Mouse (Mus musculus) neural tube, embryonic 11.5 days (tissue): ENCODE data around the gene Taf12. TPM values are rescaled to one million over a fixed set of nuclear protein-coding genes. Genes with fewer than 3 reads are reported as not detected.

Experiments
- ATAC-seq: fragments of 200-750 bp; cut with Nextera tagmentation; 2 replicates; pipeline ENCODE4 v1.8.0; 2017; ENCODE audit warnings: moderate number of reproducible peaks, mild to moderate bottlenecking, moderate TSS enrichment, moderate library complexity; ENCODE audit not compliant: insufficient read depth, low FRiP score, low TSS enrichment
- DNase-seq: peaks from one replicate; pipeline ENCODE4 v3.0.0-alpha.2; 2015; ENCODE audit warnings: low spot score
- H3K27ac ChIP-seq: fragments of 300-500 bp; sonication (generic); 2 replicates; pipeline ENCODE4 v1.5.1; 2014; ENCODE audit warnings: low read depth, mild to moderate bottlenecking, low read length
- H3K27me3 ChIP-seq: fragments of 300-500 bp; sonication (generic); 2 replicates; pipeline ENCODE4 v1.6.1; 2014; ENCODE audit warnings: mild to moderate bottlenecking, low read length, mixed read lengths; ENCODE audit not compliant: control insufficient read depth, insufficient read depth
- H3K36me3 ChIP-seq: fragments of 300-500 bp; sonication (generic); 2 replicates; pipeline ENCODE4 v1.6.1; 2014; ENCODE audit warnings: mild to moderate bottlenecking, low read length, moderate library complexity, mixed read lengths; ENCODE audit not compliant: control insufficient read depth, insufficient read depth
- H3K4me1 ChIP-seq: fragments of 300-500 bp; sonication (generic); 2 replicates; pipeline ENCODE4 v1.6.1; 2014; ENCODE audit warnings: low read length, mixed read lengths; ENCODE audit not compliant: control insufficient read depth, insufficient read depth
- H3K4me2 ChIP-seq: fragments of 300-500 bp; sonication (generic); 2 replicates; pipeline ENCODE4 v1.6.1; 2014; ENCODE audit warnings: low read depth, mild to moderate bottlenecking, moderate library complexity
- H3K4me3 ChIP-seq: fragments of 300-500 bp; sonication (generic); 2 replicates; pipeline ENCODE4 v1.5.1; 2014; ENCODE audit warnings: low read depth, low read length
- H3K9ac ChIP-seq: fragments of 300-500 bp; sonication (generic); 2 replicates; pipeline ENCODE4 v1.6.1; 2014; ENCODE audit warnings: mild to moderate bottlenecking, low read length
- H3K9me3 ChIP-seq: fragments of 300-500 bp; sonication (generic); 2 replicates; pipeline ENCODE4 v1.6.1; 2016; ENCODE audit warnings: low read length; ENCODE audit not compliant: control insufficient read depth
- WGBS: fragments of 180-500 bp; shearing (Covaris S2); extraction: QIAGEN DNeasy Blood & Tissue Kit; methylation state at CpG from one replicate; pipeline ENCODE4 v1.1.7; 2014; 5-methylcytosine and 5-hydroxymethylcytosine counted together
- polyA plus RNA-seq: library from polyadenylated mRNA; unstranded; fragments of >200 nt; fragmentation: Nextera tagmentation; extraction: Ambion mirVana; gene quantifications from 2 replicates; pipeline ENCODE4 v1.2.1, GENCODE M21; 2014

Gene Taf12
- polyA plus RNA-seq, 1 experiment from 2014 or later: 59.7 TPM

DNA sequence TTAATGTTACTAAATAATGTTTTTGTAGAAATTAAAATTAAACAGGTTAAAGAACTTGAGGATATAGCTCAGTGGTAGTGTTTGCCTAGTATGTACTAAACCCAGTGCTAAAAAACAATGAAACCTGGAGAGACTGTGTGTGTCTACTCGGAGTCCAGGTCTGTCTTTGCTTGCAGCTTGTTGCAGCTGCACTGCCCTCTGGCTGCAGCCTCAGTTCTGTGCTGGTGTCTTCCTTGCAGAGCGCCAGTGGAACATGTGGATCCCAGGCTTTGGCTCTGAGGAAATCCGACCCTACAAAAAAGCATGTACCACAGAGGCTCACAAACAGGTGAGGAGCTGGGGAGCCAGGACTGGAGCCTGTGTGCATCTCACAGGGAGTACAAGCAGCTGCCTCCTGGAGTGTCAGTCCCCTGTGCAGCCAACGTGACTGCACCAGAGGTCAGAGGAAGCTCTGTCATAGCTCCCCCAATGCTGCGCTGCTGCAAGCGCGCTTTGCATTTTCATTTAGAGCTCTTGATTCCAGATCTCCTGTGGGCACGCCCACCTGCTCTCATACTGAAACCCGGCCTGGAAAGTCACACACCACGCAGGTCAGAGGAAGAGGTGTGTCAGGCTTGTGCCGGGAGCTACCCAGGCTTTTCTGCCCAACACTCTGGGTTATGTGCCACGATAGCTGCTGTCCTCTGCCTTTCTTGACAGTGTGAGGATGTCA, 17.6 kb downstream of the Taf12 start:
- no peaks in the 10 kb centered on the region for H3K4me1 ChIP-seq
- H3K36me3 ChIP-seq: peaks cover 7% of the 10 kb centered on the region; the same call in 1 of the 2 replicates
- no peak overlapping the region for H3K4me2 ChIP-seq
- 82% methylated on average over 12 of the region's 12 CpGs for WGBS
- DNase-seq: no peak
- no peak overlapping the region for H3K4me3 ChIP-seq
- no peaks in the 10 kb centered on the region for H3K9me3 ChIP-seq
- H3K27ac ChIP-seq: no peak overlapping the region
- no peak for ATAC-seq
- H3K27me3 ChIP-seq: no peaks in the 10 kb centered on the region
- H3K9ac ChIP-seq: no peak overlapping the region

GRCm38 (mm10) chr4:132292988-132293387, 18.8 kb downstream of the Taf12 start:
- Histone ChIP-seq H3K4me2 (no peak overlapping the region), H3K9ac (no peak overlapping the region), H3K27me3 (no peaks in the 10 kb centered on the region), H3K4me3 (no peak overlapping the region), H3K9me3 (no peaks in the 10 kb centered on the region), H3K27ac (no peak overlapping the region), H3K4me1 (no peaks in the 10 kb centered on the region), H3K36me3 (peaks cover 7% of the 10 kb centered on the region; the same call in 1 of the 2 replicates)
- WGBS: 50% methylated on average over 4 of the region's 4 CpGs
- ATAC-seq (no peak), DNase-seq (peak; percentile 35)

GRCm38 (mm10) chr4:132293682-132294240, 19.6 kb downstream of the Taf12 start:
- Histone ChIP-seq H3K27me3 (no peaks in the 10 kb centered on the region), H3K27ac (no peak overlapping the region), H3K9me3 (no peaks in the 10 kb centered on the region), H3K36me3 (peaks cover 7% of the 10 kb centered on the region; the same call in 1 of the 2 replicates), H3K4me3 (no peak overlapping the region), H3K4me1 (no peaks in the 10 kb centered on the region), H3K9ac (no peak overlapping the region), H3K4me2 (no peak overlapping the region)
- no peak for DNase-seq
- 79% methylated on average over 7 of the region's 7 CpGs for WGBS
- ATAC-seq: no peak

- ATAC-seq: no peak
- no peaks in the 10 kb centered on the region for H3K9me3 ChIP-seq
- no peak overlapping the region for H3K9ac ChIP-seq
- no peaks in the 10 kb centered on the region for H3K4me1 ChIP-seq
- H3K4me3 ChIP-seq: no peak overlapping the region
- H3K4me2 ChIP-seq: no peak overlapping the region
- DNase-seq: no peak
- H3K36me3 ChIP-seq: peaks cover 7% of the 10 kb centered on the region; the same call in 1 of the 2 replicates
- WGBS: 47% methylated on average over 8 of the region's 8 CpGs
- H3K27me3 ChIP-seq: no peaks in the 10 kb centered on the region
- H3K27ac ChIP-seq: no peak overlapping the region
Measured at GRCm38 (mm10) chr4:132295696-132296390, 21.7 kb downstream of the Taf12 start.

GRCm38 (mm10) chr4:132299849-132300248, 25.7 kb downstream of the Taf12 start:
- no peak for ATAC-seq
- no peak overlapping the region for H3K27ac ChIP-seq
- 85% methylated on average over 1 of the region's 1 CpGs for WGBS

DNA sequence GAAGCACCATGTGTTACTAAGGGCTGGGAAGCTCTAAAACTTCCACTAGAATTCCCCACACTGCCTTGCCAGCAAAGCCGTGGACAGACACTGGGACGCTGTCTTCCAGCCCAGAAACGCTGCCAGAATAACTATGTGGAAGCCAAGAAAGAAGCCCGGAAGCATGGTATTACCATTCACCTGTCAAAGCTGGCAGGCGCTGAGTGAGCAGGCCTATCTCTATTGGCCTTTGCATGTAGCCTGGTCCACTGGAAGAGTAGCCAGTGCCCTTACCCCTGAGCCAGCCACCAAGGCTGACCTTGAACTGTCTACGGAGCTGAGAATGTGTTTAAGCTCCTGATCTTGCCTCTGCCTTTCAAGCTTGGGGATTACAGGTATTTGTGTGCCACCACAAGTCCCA, 27.3 kb downstream of the Taf12 start:
- H3K4me2 ChIP-seq: no peak overlapping the region
- DNase-seq (no peak), ATAC-seq (no peak)
- no peak overlapping the region for H3K27ac ChIP-seq
- no peak overlapping the region for H3K4me3 ChIP-seq
- H3K9ac ChIP-seq: no peak overlapping the region
- no peaks in the 10 kb centered on the region for H3K36me3 ChIP-seq
- no peaks in the 10 kb centered on the region for H3K4me1 ChIP-seq
- no peaks in the 10 kb centered on the region for H3K27me3 ChIP-seq
- WGBS: 89% methylated on average over 6 of the region's 6 CpGs
- no peaks in the 10 kb centered on the region for H3K9me3 ChIP-seq

More at GRCm38 (mm10) chr4:132299849-132300248, 25.7 kb downstream of the Taf12 start:
- H3K9ac ChIP-seq: no peak overlapping the region
- H3K27me3 ChIP-seq: no peaks in the 10 kb centered on the region
- DNase-seq: no peak
- H3K4me2 ChIP-seq: no peak overlapping the region
- H3K9me3 ChIP-seq: no peaks in the 10 kb centered on the region
- H3K4me3 ChIP-seq: no peak overlapping the region
- H3K4me1 ChIP-seq: no peaks in the 10 kb centered on the region
- no peaks in the 10 kb centered on the region for H3K36me3 ChIP-seq

DNA sequence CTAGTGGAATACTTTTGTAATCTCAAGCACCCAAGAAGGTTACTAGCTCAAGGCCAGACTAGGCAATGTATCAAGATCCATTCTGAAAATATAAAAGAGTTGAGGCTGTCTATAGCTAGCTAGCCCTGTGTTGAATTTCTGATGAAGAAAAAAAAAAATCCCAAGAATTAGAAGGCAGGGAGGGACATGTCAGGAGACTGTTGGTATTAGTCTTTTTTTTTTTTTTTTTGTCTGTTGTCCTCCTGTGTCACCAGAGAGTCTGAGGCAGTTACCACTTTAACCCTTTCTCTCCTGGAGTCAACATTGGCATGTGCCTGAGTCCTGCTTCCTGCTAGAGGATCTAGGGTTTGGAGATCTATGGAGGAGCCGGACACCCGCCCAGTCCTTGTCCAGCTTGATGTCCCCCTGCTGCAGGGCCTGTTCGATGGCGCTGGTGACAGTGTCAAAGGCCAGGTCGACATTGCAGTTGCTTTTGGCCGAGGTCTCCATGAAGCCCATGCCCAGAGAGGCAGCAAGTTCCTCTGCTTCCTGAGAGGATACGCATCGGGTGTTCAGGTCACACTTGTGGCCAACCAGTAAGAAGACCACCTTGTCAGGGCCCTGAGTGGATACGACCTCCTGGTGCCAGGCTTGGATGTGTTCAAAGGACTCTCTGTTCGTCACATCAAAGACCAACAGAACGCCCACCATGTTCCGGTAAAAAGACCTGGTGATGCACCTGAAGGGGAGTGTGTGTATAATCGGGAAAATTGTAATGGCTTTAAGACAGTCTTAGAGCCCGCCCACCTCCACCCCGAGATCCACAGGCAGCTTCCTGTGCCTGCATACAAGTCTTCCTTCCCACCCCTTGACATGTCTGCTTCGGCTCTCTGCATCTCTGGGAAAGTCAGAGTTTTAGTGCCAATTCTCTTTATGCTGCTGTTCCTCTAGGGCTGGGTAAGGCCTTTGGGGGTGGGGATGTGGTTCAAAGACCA, 28.1 kb downstream of the Taf12 start:
- no peak overlapping the region for H3K27ac ChIP-seq
- H3K27me3 ChIP-seq: no peaks in the 10 kb centered on the region
- 68% methylated on average over 16 of the region's 16 CpGs for WGBS
- H3K36me3 ChIP-seq: no peaks in the 10 kb centered on the region
- peak; percentile 12 for DNase-seq
- H3K9me3 ChIP-seq: no peaks in the 10 kb centered on the region
- no peaks in the 10 kb centered on the region for H3K4me1 ChIP-seq
- peak overlapping the region; percentile 61 for H3K4me2 ChIP-seq
- ATAC-seq: no peak
- peak overlapping the region; percentile 52; the same call in 1 of the 2 replicates for H3K9ac ChIP-seq
- H3K4me3 ChIP-seq: peak overlapping the region; percentile 40

DNA sequence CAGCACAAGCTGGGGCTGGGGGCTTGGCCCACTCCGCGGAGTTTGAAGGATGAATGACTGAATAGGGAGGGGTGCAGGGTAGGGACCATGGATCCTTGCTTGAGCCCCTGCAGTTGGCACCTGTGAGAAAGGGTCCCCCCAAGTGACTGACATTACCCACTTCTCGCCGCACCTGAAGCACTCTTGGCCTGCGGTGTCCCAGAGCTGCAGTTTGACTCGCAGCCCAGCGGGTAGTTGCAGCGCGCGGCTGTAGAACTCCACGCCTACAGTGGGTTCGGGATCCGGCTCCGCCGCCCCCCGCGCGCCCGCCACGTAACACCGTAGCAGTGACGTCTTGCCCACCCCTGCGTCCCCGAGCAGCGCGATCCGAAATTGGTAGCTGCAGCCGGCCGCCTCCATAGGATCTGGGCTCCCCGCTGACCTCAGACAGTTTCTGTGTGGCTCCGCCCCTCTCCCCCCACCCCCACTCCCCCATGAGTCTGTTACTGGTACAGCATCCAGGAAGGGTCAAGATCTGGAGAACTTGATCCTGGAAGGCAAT, 28.8 kb downstream of the Taf12 start, which contains the start of gene Rab42:
TSS of gene Rab42 (minus strand) at position 447 of the 541 bp plus-strand sequence.
- Histone ChIP-seq H3K36me3 (no peaks in the 10 kb centered on the region), H3K4me3 (peak within 1 kb of the TSS; percentile 40), H3K9me3 (no peaks in the 10 kb centered on the region), H3K4me2 (peak within 1 kb of the TSS; percentile 61), H3K27ac (no peak within 1 kb of the TSS), H3K9ac (peak within 1 kb of the TSS; percentile 52), H3K4me1 (no peaks in the 10 kb centered on the region), H3K27me3 (no peaks in the 10 kb centered on the region)
- WGBS: 2% methylated on average over 22 of the region's 31 CpGs
- ATAC-seq (peak; percentile 60), DNase-seq (peak; percentile 66)
